ENCODE assay signal across 23 mouse cellular contexts in the genomic region with DNA sequence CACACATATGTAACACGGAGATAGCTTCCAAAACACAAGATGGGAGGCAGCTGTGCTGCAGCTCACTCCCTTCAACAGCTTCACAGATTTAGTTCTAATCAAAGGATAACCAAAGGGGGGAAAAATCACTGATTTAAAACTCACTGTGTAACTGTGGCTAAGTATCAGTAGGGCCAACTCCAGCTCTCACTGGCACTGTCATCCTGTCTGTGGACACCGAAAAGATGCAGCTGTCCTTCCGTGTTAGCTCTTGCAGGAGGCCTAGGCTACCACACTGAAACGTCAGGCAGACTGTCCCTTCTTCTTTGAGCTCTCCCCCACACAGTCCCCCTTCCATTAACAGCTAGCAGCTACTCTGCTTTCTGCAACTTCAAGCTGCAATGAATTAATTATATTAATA.
"Had no signal": no experiment of that assay in that cellular context is flagged by ENCODE, and none has a peak within 500 bp of the region (broad histone marks: within the 10 kb centered on the region; RNA-seq: fewer than 3 reads in every experiment).

No protein-coding gene starts in this region.

- H3K9ac ChIP-seq: heart, embryonic 12.5 days; hindbrain, embryonic 12.5 days; hindbrain, embryonic 14.5 days; intestine, embryonic 15.5 days; limb, embryonic 12.5 days; liver, embryonic 13.5 days had no signal

- H3K27me3 ChIP-seq: heart, embryonic 12.5 days; hindbrain, embryonic 12.5 days; intestine, embryonic 15.5 days; limb, embryonic 12.5 days; liver, embryonic 13.5 days had no signal

- H3K4me2 ChIP-seq: heart, embryonic 12.5 days; hindbrain, embryonic 12.5 days; hindbrain, embryonic 14.5 days; intestine, embryonic 15.5 days; limb, embryonic 12.5 days; liver, embryonic 11.5 days; liver, embryonic 13.5 days had no signal

- DNase-seq: gastrocnemius, adult 2 months; gastrocnemius, postnatal 10 days; gastrocnemius, postnatal 25 days; heart, postnatal 4 days; kidney, adult 18-20 months; kidney, adult 8-10 months; kidney, postnatal 14 days; liver; liver, embryonic 13.5 days had no signal

- H3K4me3 ChIP-seq: gastrocnemius, adult 2 months; heart, embryonic 10.5 days; heart, embryonic 12.5 days; hindbrain, embryonic 10.5 days; hindbrain, embryonic 12.5 days; intestine, embryonic 15.5 days; layer of hippocampus, adult 2 months; left cerebral cortex, adult 2 months; limb, embryonic 10.5 days; limb, embryonic 12.5 days; liver, embryonic 13.5 days had no signal

- H3K36me3 ChIP-seq: hindbrain, embryonic 10.5 days; hindbrain, embryonic 12.5 days; intestine, embryonic 15.5 days; liver, embryonic 13.5 days had no signal

- ATAC-seq: hindbrain, embryonic 16.5 days; inflammation-experienced regulatory T-cells, adult 6 months; intestine, embryonic 15.5 days; intestine, postnatal 0 days had no signal

- H3K27ac ChIP-seq: gastrocnemius, adult 2 months; heart, embryonic 10.5 days; hindbrain, embryonic 10.5 days; hindbrain, embryonic 12.5 days; hindbrain, embryonic 14.5 days; intestine, embryonic 15.5 days; layer of hippocampus, adult 2 months; left cerebral cortex, adult 2 months; limb, embryonic 10.5 days; limb, embryonic 12.5 days; liver, embryonic 13.5 days had no signal

- H3K9me3 ChIP-seq: heart, embryonic 10.5 days; heart, embryonic 12.5 days; hindbrain, embryonic 10.5 days; hindbrain, embryonic 12.5 days; intestine, embryonic 15.5 days; limb, embryonic 10.5 days; limb, embryonic 12.5 days; liver, embryonic 13.5 days had no signal
